Mouse (Mus musculus): ENCODE data around the gene Wsb2.
"Not testable (repeated sequence)": the region's sequence is repeated elsewhere in the genome, so short reads cannot be mapped to it uniquely, and the experiment has no call there.

The Wsb2 gene

GRCm38 (mm10) chr5:117390895-117391294, 33.8 kb downstream of the Wsb2 start:
- no peak for DNase-seq (ENCODE audit: low read depth)

- DNase-seq (ENCODE audit: low read depth) = no peak
Observed at GRCm38 (mm10) chr5:117395834-117396233, 38.7 kb downstream of the Wsb2 start.

GRCm38 (mm10) chr5:117396596-117397014, 39.5 kb downstream of the Wsb2 start:
- DNase-seq (ENCODE audit: low read depth) = no peak

GRCm38 (mm10) chr5:117397371-117397770, 40.3 kb downstream of the Wsb2 start:
- DNase-seq (ENCODE audit: low read depth) = no peak

- no peak for DNase-seq (ENCODE audit: low read depth)
Observed at GRCm38 (mm10) chr5:117398007-117398550, 41.0 kb downstream of the Wsb2 start.

GRCm38 (mm10) chr5:117399281-117399680, 42.2 kb downstream of the Wsb2 start:
- DNase-seq (ENCODE audit: low read depth) = no peak

GRCm38 (mm10) chr5:117403609-117404008, 46.5 kb downstream of the Wsb2 start:
- DNase-seq (ENCODE audit: low read depth) = no peak

GRCm38 (mm10) chr5:117404671-117405070, 47.6 kb downstream of the Wsb2 start:
- DNase-seq (ENCODE audit: low read depth) = not testable (repeated sequence)

GRCm38 (mm10) chr5:117408216-117408615, 51.1 kb downstream of the Wsb2 start:
- DNase-seq (ENCODE audit: low read depth) = no peak

- no peak for DNase-seq (ENCODE audit: low read depth)
Observed at GRCm38 (mm10) chr5:117409369-117409768, 52.3 kb downstream of the Wsb2 start.

- no peak for DNase-seq (ENCODE audit: low read depth)
Observed at GRCm38 (mm10) chr5:117413507-117414501, 56.7 kb downstream of the Wsb2 start, which contains the start of gene Ksr2. TSS of gene Ksr2 (plus strand) at chr5:117414000.

- DNase-seq (ENCODE audit: low read depth) = no peak
Observed at GRCm38 (mm10) chr5:117414611-117415010, 57.5 kb downstream of the Wsb2 start.

- DNase-seq (ENCODE audit: low read depth) = no peak
Observed at GRCm38 (mm10) chr5:117415011-117415912, 58.2 kb downstream of the Wsb2 start.

- DNase-seq (ENCODE audit: low read depth) = no peak
Observed at GRCm38 (mm10) chr5:117417442-117417841, 60.3 kb downstream of the Wsb2 start.
